Mouse (Mus musculus): ENCODE results near the gene Spats1. TPM values are rescaled to one million over a fixed set of nuclear protein-coding genes. Genes with fewer than 3 reads are reported as not detected.

The Spats1 gene
- polyA plus RNA-seq (2015; fragmentation: Nextera tagmentation; extraction: Ambion mirVana) = 0.48 and 0.52 TPM in 2 replicates

GRCm38 (mm10) chr17:45474669-45475465 is at the start of gene Spats1:
Spats1 (minus strand) TSS chr17:45475415.
- Histone ChIP-seq H3K4me2 (peak within 1 kb of the TSS; percentile 65), H3K9me3 (no peaks in the 10 kb centered on the region), H3K9ac (no peak within 1 kb of the TSS; the same call in 1 of the 2 replicates), H3K4me3 (peak within 1 kb of the TSS; percentile 41), H3K36me3 (no peaks in the 10 kb centered on the region), H3K27ac (no peak within 1 kb of the TSS), H3K4me1 (peaks cover 8% of the 10 kb centered on the region), H3K27me3 (peaks cover 19% of the 10 kb centered on the region)
- 4% methylated on average over 30 of the region's 30 CpGs for WGBS
- ATAC-seq (ENCODE audit: borderline replicate concordance, extremely low read depth, low FRiP score, low TSS enrichment) = peak; percentile 66; the same call in 1 of the 2 replicates

GRCm38 (mm10) chr17:45524961-45525360 is 49.7 kb upstream of the Spats1 start:
- Histone ChIP-seq H3K4me2 (no peak overlapping the region), H3K9me3 (no peaks in the 10 kb centered on the region), H3K27ac (no peak overlapping the region), H3K27me3 (peaks cover 39% of the 10 kb centered on the region), H3K36me3 (no peaks in the 10 kb centered on the region), H3K9ac (no peak overlapping the region), H3K4me1 (peaks cover 12% of the 10 kb centered on the region; the same call in 1 of the 2 replicates), H3K4me3 (no peak overlapping the region)
- 56% methylated on average over 4 of the region's 4 CpGs for WGBS
- ATAC-seq (ENCODE audit: borderline replicate concordance, extremely low read depth, low FRiP score, low TSS enrichment) = no peak

- H3K4me3 ChIP-seq = peak within 1 kb of the TSS; percentile 35
- 0 out of 2 replicates have a peak, but pooled peaks cover 4% of the 10 kb centered on the region for H3K36me3 ChIP-seq
- H3K27me3 ChIP-seq = peaks cover 25% of the 10 kb centered on the region; the same call in 1 of the 2 replicates
- peak within 1 kb of the TSS; percentile 37 for H3K9ac ChIP-seq
- peak within 1 kb of the TSS; percentile 75 for H3K4me2 ChIP-seq
- no peaks in the 10 kb centered on the region for H3K9me3 ChIP-seq
- H3K4me1 ChIP-seq = peaks cover 12% of the 10 kb centered on the region; the same call in 1 of the 2 replicates
- peak; percentile 64; the same call in 1 of the 2 replicates for ATAC-seq (ENCODE audit: borderline replicate concordance, extremely low read depth, low FRiP score, low TSS enrichment)
- WGBS = under 1% methylated on average over 21 of the region's 21 CpGs
- H3K27ac ChIP-seq = no peak within 1 kb of the TSS
Measured at GRCm38 (mm10) chr17:45523263-45523662, 48.0 kb upstream of the Spats1 start, which contains the start of gene Tcte1. Tcte1 (plus strand) TSS chr17:45523434.

- no peak overlapping the region for H3K4me3 ChIP-seq
- no peak overlapping the region for H3K4me2 ChIP-seq
- no peaks in the 10 kb centered on the region for H3K9me3 ChIP-seq
- no peak overlapping the region for H3K27ac ChIP-seq
- no peak overlapping the region for H3K9ac ChIP-seq
- peaks cover 12% of the 10 kb centered on the region; the same call in 1 of the 2 replicates for H3K4me1 ChIP-seq
- 0 out of 2 replicates have a peak, but pooled peaks cover 6% of the 10 kb centered on the region for H3K36me3 ChIP-seq
- WGBS = 77% methylated on average over 11 of the region's 11 CpGs
- no peak for ATAC-seq (ENCODE audit: borderline replicate concordance, extremely low read depth, low FRiP score, low TSS enrichment)
- peaks cover 17% of the 10 kb centered on the region; the same call in 1 of the 2 replicates for H3K27me3 ChIP-seq
Measured at GRCm38 (mm10) chr17:45520136-45520535, 44.9 kb upstream of the Spats1 start.

GRCm38 (mm10) chr17:45518766-45519475 is 43.7 kb upstream of the Spats1 start:
- Histone ChIP-seq H3K9ac (no peak overlapping the region), H3K4me2 (no peak overlapping the region), H3K4me3 (no peak overlapping the region), H3K27me3 (peaks cover 6% of the 10 kb centered on the region; the same call in 1 of the 2 replicates), H3K36me3 (0 out of 2 replicates have a peak, but pooled peaks cover 6% of the 10 kb centered on the region), H3K9me3 (no peaks in the 10 kb centered on the region), H3K27ac (no peak overlapping the region), H3K4me1 (peaks cover 12% of the 10 kb centered on the region; the same call in 1 of the 2 replicates)
- WGBS = 85% methylated on average over 12 of the region's 12 CpGs
- no peak for ATAC-seq (ENCODE audit: borderline replicate concordance, extremely low read depth, low FRiP score, low TSS enrichment)

- no peak overlapping the region for H3K4me3 ChIP-seq
- H3K36me3 ChIP-seq = 0 out of 2 replicates have a peak, but pooled peaks cover 6% of the 10 kb centered on the region
- H3K27me3 ChIP-seq = no peaks in the 10 kb centered on the region
- ATAC-seq (ENCODE audit: borderline replicate concordance, extremely low read depth, low FRiP score, low TSS enrichment) = no peak
- no peak overlapping the region for H3K4me2 ChIP-seq
- 87% methylated on average over 28 of the region's 28 CpGs for WGBS
- H3K27ac ChIP-seq = no peak overlapping the region
- 0 out of 2 replicates have a peak, but pooled peaks cover 4% of the 10 kb centered on the region for H3K4me1 ChIP-seq
- H3K9me3 ChIP-seq = no peaks in the 10 kb centered on the region
- no peak overlapping the region for H3K9ac ChIP-seq
Measured at GRCm38 (mm10) chr17:45517549-45518215, 42.5 kb upstream of the Spats1 start.

GRCm38 (mm10) chr17:45517135-45517534 is 41.9 kb upstream of the Spats1 start:
- H3K9ac ChIP-seq = no peak overlapping the region
- ATAC-seq (ENCODE audit: borderline replicate concordance, extremely low read depth, low FRiP score, low TSS enrichment) = no peak
- H3K4me2 ChIP-seq = no peak overlapping the region
- no peaks in the 10 kb centered on the region for H3K27me3 ChIP-seq
- 0 out of 2 replicates have a peak, but pooled peaks cover 6% of the 10 kb centered on the region for H3K36me3 ChIP-seq
- H3K9me3 ChIP-seq = no peaks in the 10 kb centered on the region
- no peak overlapping the region for H3K4me3 ChIP-seq
- 87% methylated on average over 21 of the region's 21 CpGs for WGBS
- H3K27ac ChIP-seq = no peak overlapping the region
- H3K4me1 ChIP-seq = no peaks in the 10 kb centered on the region

- WGBS = 39% methylated on average over 8 of the region's 8 CpGs
- no peak for ATAC-seq (ENCODE audit: borderline replicate concordance, extremely low read depth, low FRiP score, low TSS enrichment)
- no peak overlapping the region for H3K27ac ChIP-seq
Measured at GRCm38 (mm10) chr17:45516488-45516887, 41.3 kb upstream of the Spats1 start.

GRCm38 (mm10) chr17:45515806-45516205 is 40.6 kb upstream of the Spats1 start:
- Histone ChIP-seq H3K27ac (no peak overlapping the region), H3K4me3 (no peak overlapping the region), H3K4me2 (no peak overlapping the region), H3K27me3 (no peaks in the 10 kb centered on the region), H3K4me1 (no peaks in the 10 kb centered on the region), H3K36me3 (0 out of 2 replicates have a peak, but pooled peaks cover 8% of the 10 kb centered on the region), H3K9ac (no peak overlapping the region), H3K9me3 (no peaks in the 10 kb centered on the region)
- ATAC-seq (ENCODE audit: borderline replicate concordance, extremely low read depth, low FRiP score, low TSS enrichment) = no peak
- WGBS = 85% methylated on average over 10 of the region's 10 CpGs

More at GRCm38 (mm10) chr17:45516488-45516887, 41.3 kb upstream of the Spats1 start:
- no peaks in the 10 kb centered on the region for H3K4me1 ChIP-seq
- 0 out of 2 replicates have a peak, but pooled peaks cover 6% of the 10 kb centered on the region for H3K36me3 ChIP-seq
- no peak overlapping the region for H3K4me2 ChIP-seq
- no peak overlapping the region for H3K4me3 ChIP-seq
- no peaks in the 10 kb centered on the region for H3K27me3 ChIP-seq
- no peak overlapping the region for H3K9ac ChIP-seq
- no peaks in the 10 kb centered on the region for H3K9me3 ChIP-seq

GRCm38 (mm10) chr17:45515204-45515726 is 40.0 kb upstream of the Spats1 start:
- Histone ChIP-seq H3K27me3 (no peaks in the 10 kb centered on the region), H3K4me3 (no peak overlapping the region), H3K9me3 (no peaks in the 10 kb centered on the region), H3K4me2 (no peak overlapping the region), H3K36me3 (0 out of 2 replicates have a peak, but pooled peaks cover 8% of the 10 kb centered on the region), H3K27ac (no peak overlapping the region), H3K9ac (no peak overlapping the region), H3K4me1 (no peaks in the 10 kb centered on the region)
- WGBS = 42% methylated on average over 15 of the region's 15 CpGs
- no peak for ATAC-seq (ENCODE audit: borderline replicate concordance, extremely low read depth, low FRiP score, low TSS enrichment)

GRCm38 (mm10) chr17:45511757-45512156 is 36.5 kb upstream of the Spats1 start:
- Histone ChIP-seq H3K4me3 (no peak overlapping the region), H3K36me3 (peaks cover 9% of the 10 kb centered on the region), H3K27ac (no peak overlapping the region), H3K27me3 (no peaks in the 10 kb centered on the region), H3K9me3 (no peaks in the 10 kb centered on the region), H3K4me2 (no peak overlapping the region), H3K4me1 (peaks cover 7% of the 10 kb centered on the region; the same call in 1 of the 2 replicates), H3K9ac (no peak overlapping the region)
- WGBS = 91% methylated on average over 4 of the region's 4 CpGs
- ATAC-seq (ENCODE audit: borderline replicate concordance, extremely low read depth, low FRiP score, low TSS enrichment) = no peak
